Mouse (Mus musculus) thymus, adult 2 months (tissue): ENCODE measurements around the gene Polr2b. TPM values are rescaled to one million over a fixed set of nuclear protein-coding genes. Genes with fewer than 3 reads are reported as not detected.

ENCODE experiments used
- DNase-seq: peaks from one replicate; pipeline ENCODE4 v3.0.0; 2021
- H3K27ac ChIP-seq: fragments of 200-500 bp; 2 replicates; pipeline ENCODE4 v1.5.1; 2012; ENCODE audit warnings: low read length, control low read depth; ENCODE audit not compliant: control insufficient read depth, insufficient read depth
- H3K27me3 ChIP-seq: fragments of 200-500 bp; 2 replicates; pipeline ENCODE4 v1.6.1; 2012; ENCODE audit warnings: mild to moderate bottlenecking, low read length, moderate library complexity, mixed read lengths; ENCODE audit not compliant: control insufficient read depth, insufficient read depth
- H3K36me3 ChIP-seq: fragments of 200-500 bp; 2 replicates; pipeline ENCODE4 v1.6.1; 2012; ENCODE audit warnings: mild to moderate bottlenecking, low read length, moderate library complexity; ENCODE audit not compliant: control insufficient read depth, insufficient read depth
- H3K4me1 ChIP-seq: fragments of 200-500 bp; replicated peaks from 2 replicates; pipeline ENCODE4 v1.6.1; 2012; ENCODE audit warnings: low read length; ENCODE audit not compliant: control insufficient read depth, insufficient read depth
- H3K4me3 ChIP-seq: fragments of 200-500 bp; 2 replicates; pipeline ENCODE4 v1.5.1; 2012; ENCODE audit warnings: mild to moderate bottlenecking, low read length, control low read depth, moderate library complexity; ENCODE audit not compliant: control insufficient read depth, insufficient read depth
- CTCF ChIP-seq: fragments of 200-500 bp; IDR thresholded peaks from 2 replicates; pipeline ENCODE4 v1.5.1; 2012; ENCODE audit warnings: mild to moderate bottlenecking, control low read depth, low read length, moderate library complexity, borderline replicate concordance; ENCODE audit not compliant: control insufficient read depth, poor library complexity, insufficient read depth; ENCODE audit errors: extremely low read depth
- POLR2A ChIP-seq: fragments of 200-500 bp; IDR thresholded peaks from 2 replicates; pipeline ENCODE4 v1.6.1; 2012; ENCODE audit warnings: mild to moderate bottlenecking, low read length, control low read depth, moderate library complexity; ENCODE audit not compliant: control insufficient read depth, poor library complexity, insufficient read depth; ENCODE audit errors: extremely low read depth
- WGBS: fragments of 180-500 bp; shearing (Covaris S2); methylation state at CpG from one replicate; pipeline ENCODE4 v1.1.7; 2018; 5-methylcytosine and 5-hydroxymethylcytosine counted together
- polyA plus RNA-seq: library from polyadenylated mRNA; depleted of rRNA; stranded (reverse); fragments of >200 nt; gene quantifications from 2 replicates; pipeline ENCODE4 v1.2.3, GENCODE M21; 2012

The Polr2b gene
- polyA plus RNA-seq, 1 experiment, result 25.8 TPM

GRCm38 (mm10) chr5:77367682-77368081, 57.7 kb downstream of the Polr2b start:
- 19% methylated on average over 12 of the region's 12 CpGs for WGBS
- H3K27me3 ChIP-seq, result no peaks in the 10 kb centered on the region
- TF ChIP-seq POLR2A (no peak), CTCF (no peak)
- H3K36me3 ChIP-seq, result no peaks in the 10 kb centered on the region
- no peak overlapping the region for H3K27ac ChIP-seq
- no peak overlapping the region for H3K4me3 ChIP-seq
- peaks cover 11% of the 10 kb centered on the region for H3K4me1 ChIP-seq
- no peak for DNase-seq

- Histone ChIP-seq H3K4me3 (no peak overlapping the region), H3K27me3 (no peaks in the 10 kb centered on the region), H3K4me1 (peaks cover 12% of the 10 kb centered on the region), H3K27ac (no peak overlapping the region), H3K36me3 (no peaks in the 10 kb centered on the region)
- 31% methylated on average over 7 of the region's 7 CpGs for WGBS
- no peak for DNase-seq
- TF ChIP-seq CTCF, result no peak
- no peak for TF ChIP-seq POLR2A
Measured at GRCm38 (mm10) chr5:77368194-77368593, 58.2 kb downstream of the Polr2b start.

GRCm38 (mm10) chr5:77369394-77369793, 59.4 kb downstream of the Polr2b start:
- TF ChIP-seq CTCF, result no peak
- no peak for TF ChIP-seq POLR2A
- Histone ChIP-seq H3K27me3 (no peaks in the 10 kb centered on the region), H3K36me3 (no peaks in the 10 kb centered on the region), H3K4me3 (no peak overlapping the region), H3K4me1 (peaks cover 12% of the 10 kb centered on the region), H3K27ac (no peak overlapping the region)
- no peak for DNase-seq
- WGBS, result 79% methylated on average over 5 of the region's 5 CpGs

GRCm38 (mm10) chr5:77370378-77370892, 60.5 kb downstream of the Polr2b start:
- 81% methylated on average over 5 of the region's 5 CpGs for WGBS
- DNase-seq, result no peak
- no peak overlapping the region for H3K4me3 ChIP-seq
- H3K4me1 ChIP-seq, result peaks cover 12% of the 10 kb centered on the region
- TF ChIP-seq POLR2A (no peak), CTCF (no peak)
- H3K36me3 ChIP-seq, result no peaks in the 10 kb centered on the region
- no peak overlapping the region for H3K27ac ChIP-seq
- H3K27me3 ChIP-seq, result no peaks in the 10 kb centered on the region

- no peak for TF ChIP-seq CTCF
- TF ChIP-seq POLR2A, result no peak
- DNase-seq, result no peak
- Histone ChIP-seq H3K27me3 (no peaks in the 10 kb centered on the region), H3K27ac (no peak overlapping the region), H3K4me1 (peaks cover 12% of the 10 kb centered on the region), H3K36me3 (no peaks in the 10 kb centered on the region), H3K4me3 (no peak overlapping the region)
- 72% methylated on average over 7 of the region's 7 CpGs for WGBS
Measured at GRCm38 (mm10) chr5:77372242-77372641, 62.3 kb downstream of the Polr2b start.

GRCm38 (mm10) chr5:77372778-77373177, 62.8 kb downstream of the Polr2b start:
- 23% methylated on average over 6 of the region's 6 CpGs for WGBS
- TF ChIP-seq CTCF (no peak), POLR2A (no peak)
- Histone ChIP-seq H3K36me3 (no peaks in the 10 kb centered on the region), H3K4me1 (peaks cover 8% of the 10 kb centered on the region), H3K4me3 (no peak overlapping the region), H3K27me3 (no peaks in the 10 kb centered on the region), H3K27ac (no peak overlapping the region)
- DNase-seq, result peak; percentile 37

- H3K4me3 ChIP-seq, result no peak overlapping the region
- no peaks in the 10 kb centered on the region for H3K27me3 ChIP-seq
- peaks cover 8% of the 10 kb centered on the region; the same call in 1 of the 2 replicates for H3K4me1 ChIP-seq
- TF ChIP-seq CTCF (no peak), POLR2A (no peak)
- WGBS, result 31% methylated on average over 3 of the region's 3 CpGs
- no peak overlapping the region for H3K27ac ChIP-seq
- H3K36me3 ChIP-seq, result no peaks in the 10 kb centered on the region
- DNase-seq, result no peak
Measured at GRCm38 (mm10) chr5:77374945-77375344, 65.0 kb downstream of the Polr2b start.
